Mouse (Mus musculus) forebrain, postnatal 0 days (tissue): ENCODE results near the gene St3gal2. TPM values are rescaled to one million over a fixed set of nuclear protein-coding genes. Genes with fewer than 3 reads are reported as not detected.
"Not testable (repeated sequence)": the region's sequence is repeated elsewhere in the genome, so short reads cannot be mapped to it uniquely, and the experiment has no call there.

Experiments used
- ATAC-seq: fragments of 200-750 bp; cut with Nextera tagmentation; 2 replicates; pipeline ENCODE4 v1.8.0; 2017; ENCODE audit warnings: mild to moderate bottlenecking, moderate library complexity
- DNase-seq: peaks from one replicate; pipeline ENCODE4 v3.0.0-alpha.2; 2015
- H3K27ac ChIP-seq: fragments of 300-500 bp; sonication (generic); 2 replicates; pipeline ENCODE4 v1.5.1; 2014; ENCODE audit warnings: low read depth, mild to moderate bottlenecking, antibody characterized with exemption, low read length, moderate library complexity, mixed read lengths
- H3K27me3 ChIP-seq: fragments of 300-500 bp; sonication (generic); 2 replicates; pipeline ENCODE4 v1.6.1; 2014; ENCODE audit warnings: mild to moderate bottlenecking, low read length, mixed read lengths; ENCODE audit not compliant: insufficient read depth
- H3K36me3 ChIP-seq: fragments of 300-500 bp; sonication (generic); 2 replicates; pipeline ENCODE4 v1.6.1; 2014; ENCODE audit warnings: mild to moderate bottlenecking, moderate library complexity; ENCODE audit not compliant: insufficient read depth
- H3K4me1 ChIP-seq: fragments of 300-500 bp; sonication (generic); 2 replicates; pipeline ENCODE4 v1.6.1; 2014; ENCODE audit warnings: antibody characterized with exemption; ENCODE audit not compliant: insufficient read depth
- H3K4me2 ChIP-seq: fragments of 300-500 bp; sonication (generic); 2 replicates; pipeline ENCODE4 v1.6.1; 2014; ENCODE audit warnings: low read depth, mild to moderate bottlenecking, moderate library complexity
- H3K4me3 ChIP-seq: fragments of 300-500 bp; sonication (generic); 2 replicates; pipeline ENCODE4 v1.5.1; 2014; ENCODE audit warnings: low read depth, low read length, mixed read lengths
- H3K9ac ChIP-seq: fragments of 300-500 bp; sonication (generic); 2 replicates; pipeline ENCODE4 v1.6.1; 2014; ENCODE audit warnings: mild to moderate bottlenecking
- H3K9me3 ChIP-seq: fragments of 300-500 bp; sonication (generic); 2 replicates; pipeline ENCODE4 v1.6.1; 2016; ENCODE audit warnings: low read length
- CTCF ChIP-seq: sonication (generic); IDR thresholded peaks from 2 replicates; pipeline ENCODE4 v1.5.1; 2016; ENCODE audit warnings: antibody characterized with exemption, control low read depth, low read depth
- WGBS: fragments of 180-500 bp; shearing (Covaris S2); extraction: QIAGEN DNeasy Blood & Tissue Kit; methylation state at CpG from one replicate; pipeline ENCODE4 v1.1.7; 2014; 5-methylcytosine and 5-hydroxymethylcytosine counted together
- polyA plus RNA-seq: library from polyadenylated mRNA; unstranded; fragments of >200 nt; fragmentation: Nextera tagmentation; extraction: Ambion mirVana; gene quantifications from 2 replicates; pipeline ENCODE4 v1.2.1, GENCODE M21; 2015
- total RNA-seq: library from RNA; depleted of rRNA; stranded (reverse); fragments of >200 nt; gene quantifications from 2 replicates; pipeline ENCODE4 v1.2.3, GENCODE M21; 2014

The St3gal2 gene
- total and polyA plus RNA-seq, 2 experiments from 2014 or later: 22.1 to 30.7 TPM

GRCm38 (mm10) chr8:110921492-110922230 lies 1.9 kb downstream of the St3gal2 start:
- no peak for DNase-seq
- TF ChIP-seq CTCF: no peak
- no peaks in the 10 kb centered on the region for H3K36me3 ChIP-seq
- no peak for ATAC-seq
- 51% methylated on average over 7 of the region's 7 CpGs for WGBS
- no peak overlapping the region for H3K9ac ChIP-seq
- H3K4me3 ChIP-seq: no peak overlapping the region
- H3K4me2 ChIP-seq: peak overlapping the region; percentile 79
- peaks cover 14% of the 10 kb centered on the region for H3K4me1 ChIP-seq
- no peaks in the 10 kb centered on the region for H3K27me3 ChIP-seq
- H3K9me3 ChIP-seq: no peaks in the 10 kb centered on the region
- H3K27ac ChIP-seq: no peak overlapping the region

GRCm38 (mm10) chr8:110925691-110926140 lies 6.0 kb downstream of the St3gal2 start:
- no peak for TF ChIP-seq CTCF
- DNase-seq: no peak

GRCm38 (mm10) chr8:110926690-110927089 lies 7.0 kb downstream of the St3gal2 start:
- WGBS: 44% methylated on average over 5 of the region's 5 CpGs
- ATAC-seq (no peak), DNase-seq (no peak)
- H3K4me1 ChIP-seq: peaks cover under 1% of the 10 kb centered on the region; the same call in 1 of the 2 replicates
- H3K4me2 ChIP-seq: no peak overlapping the region
- no peak for TF ChIP-seq CTCF
- no peak overlapping the region for H3K4me3 ChIP-seq
- H3K9ac ChIP-seq: no peak overlapping the region
- H3K27ac ChIP-seq: no peak overlapping the region
- no peaks in the 10 kb centered on the region for H3K9me3 ChIP-seq
- no peaks in the 10 kb centered on the region for H3K27me3 ChIP-seq
- H3K36me3 ChIP-seq: 0 out of 2 replicates have a peak, but pooled peaks cover 4% of the 10 kb centered on the region

More at GRCm38 (mm10) chr8:110925691-110926140, 6.0 kb downstream of the St3gal2 start:
- Histone ChIP-seq H3K27me3 (no peaks in the 10 kb centered on the region), H3K4me3 (no peak overlapping the region), H3K27ac (no peak overlapping the region), H3K4me1 (peaks cover 10% of the 10 kb centered on the region), H3K4me2 (no peak overlapping the region), H3K36me3 (0 out of 2 replicates have a peak, but pooled peaks cover 3% of the 10 kb centered on the region), H3K9ac (no peak overlapping the region), H3K9me3 (no peaks in the 10 kb centered on the region)
- ATAC-seq: no peak
- 87% methylated on average over 8 of the region's 8 CpGs for WGBS

- no peak overlapping the region for H3K9ac ChIP-seq
- no peaks in the 10 kb centered on the region for H3K9me3 ChIP-seq
- 87% methylated on average over 7 of the region's 7 CpGs for WGBS
- no peak overlapping the region for H3K27ac ChIP-seq
- H3K4me2 ChIP-seq: no peak overlapping the region
- H3K27me3 ChIP-seq: no peaks in the 10 kb centered on the region
- no peak for ATAC-seq
- H3K4me1 ChIP-seq: no peaks in the 10 kb centered on the region
- no peak for DNase-seq
- H3K4me3 ChIP-seq: no peak overlapping the region
- no peak for TF ChIP-seq CTCF
- H3K36me3 ChIP-seq: 0 out of 2 replicates have a peak, but pooled peaks cover 4% of the 10 kb centered on the region
Observed at GRCm38 (mm10) chr8:110928435-110928834, 8.7 kb downstream of the St3gal2 start.

GRCm38 (mm10) chr8:110929066-110929465 lies 9.3 kb downstream of the St3gal2 start:
- no peak for TF ChIP-seq CTCF
- Histone ChIP-seq H3K27ac (no peak overlapping the region), H3K9me3 (no peaks in the 10 kb centered on the region), H3K4me1 (no peaks in the 10 kb centered on the region), H3K27me3 (no peaks in the 10 kb centered on the region), H3K4me3 (no peak overlapping the region), H3K9ac (no peak overlapping the region), H3K4me2 (no peak overlapping the region), H3K36me3 (0 out of 2 replicates have a peak, but pooled peaks cover 4% of the 10 kb centered on the region)
- DNase-seq (no peak), ATAC-seq (no peak)
- WGBS: 63% methylated on average over 5 of the region's 5 CpGs

- not testable (repeated sequence) for DNase-seq, H3K27me3 ChIP-seq
- 93% methylated on average over 8 of the region's 8 CpGs for WGBS
Observed at GRCm38 (mm10) chr8:110929672-110930071, 9.9 kb downstream of the St3gal2 start.

GRCm38 (mm10) chr8:110931176-110931939 lies 11.6 kb downstream of the St3gal2 start:
- Histone ChIP-seq H3K9ac (no peak overlapping the region), H3K27ac (no peak overlapping the region), H3K4me2 (no peak overlapping the region), H3K4me3 (no peak overlapping the region), H3K27me3 (no peaks in the 10 kb centered on the region), H3K4me1 (no peaks in the 10 kb centered on the region), H3K9me3 (no peaks in the 10 kb centered on the region), H3K36me3 (0 out of 2 replicates have a peak, but pooled peaks cover 4% of the 10 kb centered on the region)
- ATAC-seq (no peak; the same call in 1 of the 2 replicates), DNase-seq (no peak)
- TF ChIP-seq CTCF: no peak
- 76% methylated on average over 12 of the region's 12 CpGs for WGBS

More at GRCm38 (mm10) chr8:110929672-110930071, 9.9 kb downstream of the St3gal2 start:
- not testable (repeated sequence) for H3K36me3 ChIP-seq, H3K9me3 ChIP-seq, H3K4me3 ChIP-seq, H3K9ac ChIP-seq, H3K4me1 ChIP-seq, ATAC-seq, H3K27ac ChIP-seq, H3K4me2 ChIP-seq
